Mouse (Mus musculus) stomach, postnatal 0 days (tissue): ENCODE data around the gene Abhd15. TPM values are rescaled to one million over a fixed set of nuclear protein-coding genes. Genes with fewer than 3 reads are reported as not detected.

Experiments
- ATAC-seq: fragments of 200-750 bp; cut with Nextera tagmentation; 2 replicates; pipeline ENCODE4 v1.8.0; 2017; ENCODE audit not compliant: low FRiP score, low TSS enrichment
- DNase-seq: peaks from one replicate; pipeline ENCODE4 v3.0.0-alpha.2; 2016; ENCODE audit warnings: low spot score
- H3K27ac ChIP-seq: fragments of 300-500 bp; sonication (generic); replicated peaks from 2 replicates; pipeline ENCODE4 v1.5.1; 2014; ENCODE audit warnings: mild to moderate bottlenecking, control low read depth
- H3K27me3 ChIP-seq: fragments of 300-500 bp; sonication (generic); 2 replicates; pipeline ENCODE4 v1.6.1; 2014; ENCODE audit warnings: low read length; ENCODE audit not compliant: control insufficient read depth, insufficient read depth
- H3K36me3 ChIP-seq: fragments of 300-500 bp; sonication (generic); 2 replicates; pipeline ENCODE4 v1.6.1; 2014; ENCODE audit warnings: low read length, mixed read lengths; ENCODE audit not compliant: control insufficient read depth, insufficient read depth
- H3K4me1 ChIP-seq: fragments of 300-500 bp; sonication (generic); replicated peaks from 2 replicates; pipeline ENCODE4 v1.6.1; 2014; ENCODE audit warnings: antibody characterized with exemption; ENCODE audit not compliant: control insufficient read depth, insufficient read depth
- H3K4me2 ChIP-seq: fragments of 300-500 bp; sonication (generic); replicated peaks from 2 replicates; pipeline ENCODE4 v1.6.1; 2014; ENCODE audit warnings: low read depth, mild to moderate bottlenecking, control low read depth, moderate library complexity
- H3K4me3 ChIP-seq: fragments of 300-500 bp; sonication (generic); 2 replicates; pipeline ENCODE4 v1.5.1; 2014; ENCODE audit warnings: low read depth, low read length, control low read depth
- H3K9ac ChIP-seq: fragments of 300-500 bp; sonication (generic); 2 replicates; pipeline ENCODE4 v1.6.1; 2014; ENCODE audit warnings: mild to moderate bottlenecking, low read length, control low read depth, mixed read lengths
- H3K9me3 ChIP-seq: fragments of 300-500 bp; sonication (generic); 2 replicates; pipeline ENCODE4 v1.6.1; 2016; ENCODE audit warnings: low read length; ENCODE audit not compliant: control insufficient read depth
- CTCF ChIP-seq: IDR thresholded peaks from 2 replicates; pipeline ENCODE4 v1.5.1; 2016; ENCODE audit warnings: antibody characterized with exemption, low read depth, mild to moderate bottlenecking, moderate library complexity
- EP300 ChIP-seq: optimal IDR thresholded peaks from 2 replicates; pipeline ENCODE3; 2016; ENCODE audit warnings: antibody characterized with exemption
- WGBS: fragments of 180-500 bp; shearing (Covaris S2); extraction: QIAGEN DNeasy Blood & Tissue Kit; methylation state at CpG from one replicate; pipeline ENCODE4 v1.1.7; 2014; 5-methylcytosine and 5-hydroxymethylcytosine counted together
- polyA plus RNA-seq: library from polyadenylated mRNA; unstranded; fragments of >200 nt; fragmentation: Nextera tagmentation; extraction: Ambion mirVana; gene quantifications from 2 replicates; pipeline ENCODE4 v1.2.1, GENCODE M21; 2015

The Abhd15 gene
- polyA plus RNA-seq, 1 experiment from 2014 or later, result 1.9 TPM

- Histone ChIP-seq H3K27ac (no peak overlapping the region), H3K4me1 (no peaks in the 10 kb centered on the region), H3K27me3 (no peaks in the 10 kb centered on the region), H3K4me3 (no peak overlapping the region), H3K9me3 (no peaks in the 10 kb centered on the region), H3K4me2 (no peak overlapping the region), H3K9ac (no peak overlapping the region), H3K36me3 (no peaks in the 10 kb centered on the region)
- ATAC-seq, result no peak
- no peak for TF ChIP-seq CTCF
- no peak for TF ChIP-seq EP300
- WGBS, result 76% methylated on average over 4 of the region's 4 CpGs
- DNase-seq, result no peak
These were observed 17.4 kb downstream of the Abhd15 start for GRCm38 (mm10) chr11:77532202-77532846.

DNA sequence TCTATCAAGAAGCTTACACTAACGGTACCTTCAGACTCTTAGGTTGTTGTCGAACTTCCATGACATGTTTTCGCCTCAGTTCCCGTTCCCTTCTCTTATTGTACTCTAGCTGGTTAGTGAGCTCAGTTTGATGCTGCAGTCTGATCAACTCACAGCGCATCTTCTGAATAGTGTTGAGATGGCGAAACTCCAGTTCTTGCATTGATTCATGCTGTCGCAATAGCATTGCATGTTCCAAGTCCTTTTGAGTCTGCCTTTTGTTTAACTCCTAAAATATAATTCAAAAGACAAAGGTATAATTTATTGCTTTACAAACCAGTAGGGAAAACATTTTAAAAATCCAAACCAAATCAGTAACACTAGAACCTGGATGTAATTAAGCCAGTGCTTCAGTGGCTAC lies 30.3 kb downstream of the Abhd15 start:
- WGBS, result 86% methylated on average over 7 of the region's 7 CpGs
- Histone ChIP-seq H3K36me3 (peaks cover 14% of the 10 kb centered on the region), H3K4me2 (no peak overlapping the region), H3K27ac (no peak overlapping the region), H3K4me1 (no peaks in the 10 kb centered on the region), H3K9ac (no peak overlapping the region), H3K27me3 (no peaks in the 10 kb centered on the region), H3K4me3 (no peak overlapping the region), H3K9me3 (no peaks in the 10 kb centered on the region)
- TF ChIP-seq EP300 (no peak), CTCF (no peak)
- no peak for ATAC-seq
- no peak for DNase-seq

- Histone ChIP-seq H3K4me2 (no peak overlapping the region), H3K9ac (no peak overlapping the region), H3K4me1 (no peaks in the 10 kb centered on the region), H3K27me3 (no peaks in the 10 kb centered on the region), H3K27ac (no peak overlapping the region), H3K36me3 (peaks cover 16% of the 10 kb centered on the region), H3K9me3 (no peaks in the 10 kb centered on the region), H3K4me3 (no peak overlapping the region)
- ATAC-seq, result no peak
- TF ChIP-seq CTCF, result no peak
- TF ChIP-seq EP300, result no peak
- WGBS, result 89% methylated on average over 3 of the region's 3 CpGs
- DNase-seq, result no peak
These were observed 70.3 kb downstream of the Abhd15 start for GRCm38 (mm10) chr11:77585201-77585600.

Other genes starting within 250 kb of the Abhd15 start
- 0.11 and 0.22 TPM in 2 replicates for gene Coro6, start 52.7 kb upstream of the Abhd15 start, polyA plus RNA-seq
- gene Ankrd13b, start 25.4 kb upstream of the Abhd15 start, polyA plus RNA-seq, result 2.4 and 3.0 TPM in 2 replicates
- 5.9 and 7.9 TPM in 2 replicates for gene Git1, start 21.6 kb upstream of the Abhd15 start, polyA plus RNA-seq
- 19.5 and 20.9 TPM in 2 replicates for gene Trp53i13, start 859 bp downstream of the Abhd15 start, polyA plus RNA-seq
- gene Gm10392, start 4.1 kb downstream of the Abhd15 start, polyA plus RNA-seq, result 0.06 and 0.07 TPM in 2 replicates
- gene Taok1, start 92.7 kb downstream of the Abhd15 start, polyA plus RNA-seq, result 11.8 and 12.2 TPM in 2 replicates
- 2.7 and 2.8 TPM in 2 replicates for gene Nufip2, start 171.0 kb downstream of the Abhd15 start, polyA plus RNA-seq
- gene Cryba1, start 210.2 kb downstream of the Abhd15 start, polyA plus RNA-seq, result not detected in 2 replicates
- gene Myo18a, start 248.1 kb downstream of the Abhd15 start, polyA plus RNA-seq, result 34.3 and 38.7 TPM in 2 replicates